Mouse (Mus musculus) cerebellum, adult 18-20 months (tissue): Measurements from ENCODE around the gene Flt3l.
"Not testable (repeated sequence)": the region's sequence is repeated elsewhere in the genome, so short reads cannot be mapped to it uniquely, and the experiment has no call there.

Experiments used
- DNase-seq, 2 experiments: peaks; one replicate each; pipeline ENCODE4 v3.0.0; 2021

Flt3l gene

GRCm38 (mm10) chr7:45162996-45163615 lies 26.9 kb upstream of the Flt3l start:
- DNase-seq = peak in 1 of 2 experiments; percentile 39

DNA sequence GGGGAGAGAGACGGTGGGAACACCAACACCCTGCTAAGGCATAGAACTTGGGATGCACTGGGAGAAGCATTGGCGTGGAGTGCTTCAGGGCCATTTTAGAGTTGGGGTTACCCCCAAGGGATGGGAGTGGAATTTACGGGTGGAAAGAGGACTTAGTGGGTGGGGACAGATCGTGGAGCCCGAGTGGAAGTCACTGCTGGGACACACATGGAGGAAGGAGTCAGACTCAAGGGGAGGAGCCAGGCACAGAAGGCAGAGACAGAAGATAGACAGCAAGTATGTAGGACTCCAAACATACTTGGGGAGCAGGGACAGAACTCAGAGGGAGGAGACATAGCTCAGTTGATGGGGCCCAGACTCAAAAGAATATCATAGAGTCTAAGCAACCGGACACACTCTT lies 26.3 kb upstream of the Flt3l start:
- peak in 1 of 2 experiments; percentile 61 for DNase-seq

GRCm38 (mm10) chr7:45161612-45162473 lies 25.6 kb upstream of the Flt3l start:
- peak; percentile 97 to 99 for DNase-seq

GRCm38 (mm10) chr7:45160866-45161265 lies 24.6 kb upstream of the Flt3l start:
- DNase-seq = peak in 1 of 2 experiments; percentile 15

DNA sequence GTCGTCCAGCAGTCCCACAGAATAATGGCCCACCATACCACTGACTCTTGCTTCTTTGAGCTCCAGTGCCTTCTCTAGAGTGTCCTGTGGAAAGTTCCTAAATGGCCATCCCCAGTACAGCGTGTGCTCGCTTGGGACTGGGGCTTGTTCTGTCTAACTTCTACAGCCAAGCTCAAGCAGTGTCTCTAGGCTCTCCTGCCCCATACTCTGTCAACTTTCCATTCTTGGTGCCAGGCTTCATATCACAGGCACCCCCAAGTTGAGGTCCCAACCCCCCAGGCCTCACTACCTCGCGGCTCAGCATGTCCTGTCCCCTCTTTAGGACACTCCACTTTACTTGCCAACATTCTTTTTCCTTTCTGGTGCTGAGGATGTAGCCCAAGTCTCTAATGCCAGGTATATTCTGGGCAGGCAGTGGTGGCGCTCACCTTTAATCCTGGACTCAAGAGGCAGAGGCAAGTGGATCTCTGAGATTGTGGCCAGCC lies 24.1 kb upstream of the Flt3l start:
- no peak for DNase-seq

- DNase-seq = peak in 1 of 2 experiments; percentile 18
These were observed 22.8 kb upstream of the Flt3l start for GRCm38 (mm10) chr7:45158991-45159390.

- DNase-seq = no peak
These were observed 21.2 kb upstream of the Flt3l start for GRCm38 (mm10) chr7:45157459-45157858.

GRCm38 (mm10) chr7:45156206-45156605 lies 20.0 kb upstream of the Flt3l start:
- DNase-seq = no peak

GRCm38 (mm10) chr7:45155590-45155989 lies 19.4 kb upstream of the Flt3l start:
- no peak for DNase-seq

DNA sequence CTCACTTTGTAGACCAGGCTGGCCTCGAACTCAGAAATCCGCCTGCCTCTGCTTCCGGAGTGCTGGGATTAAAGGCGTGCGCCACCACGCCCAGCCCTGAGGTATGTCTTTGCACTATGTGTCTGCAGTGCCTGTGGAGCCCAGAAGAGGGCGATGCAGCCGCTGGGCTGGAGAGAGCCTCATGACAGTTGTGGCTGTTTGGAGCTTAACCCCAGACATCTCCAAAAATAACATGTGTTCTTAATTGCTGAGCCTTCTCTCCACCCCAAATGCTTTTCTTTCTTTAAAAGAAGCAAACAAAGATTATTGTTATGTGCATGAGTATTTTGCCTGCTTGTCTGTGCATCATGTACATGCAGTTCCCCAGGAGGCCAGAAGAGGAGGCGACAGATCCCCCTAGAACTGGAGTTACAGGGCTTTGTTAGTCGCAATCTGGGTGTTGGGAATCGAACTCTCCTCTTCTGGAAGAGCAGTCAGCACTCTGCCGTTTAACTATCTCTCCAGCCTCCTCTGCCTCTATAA lies 18.8 kb upstream of the Flt3l start:
- DNase-seq = peak; percentile 66 to 70

GRCm38 (mm10) chr7:45154096-45154992 lies 18.1 kb upstream of the Flt3l start, which contains the start of the genes Pih1d1 and Aldh16a1:
Pih1d1 (plus strand) TSS chr7:45154303.
Aldh16a1 (minus strand) TSS chr7:45154584.
- DNase-seq = peak; percentile 97 to 99

- DNase-seq = no peak
These were observed 17.4 kb upstream of the Flt3l start for GRCm38 (mm10) chr7:45153586-45153985.

DNA sequence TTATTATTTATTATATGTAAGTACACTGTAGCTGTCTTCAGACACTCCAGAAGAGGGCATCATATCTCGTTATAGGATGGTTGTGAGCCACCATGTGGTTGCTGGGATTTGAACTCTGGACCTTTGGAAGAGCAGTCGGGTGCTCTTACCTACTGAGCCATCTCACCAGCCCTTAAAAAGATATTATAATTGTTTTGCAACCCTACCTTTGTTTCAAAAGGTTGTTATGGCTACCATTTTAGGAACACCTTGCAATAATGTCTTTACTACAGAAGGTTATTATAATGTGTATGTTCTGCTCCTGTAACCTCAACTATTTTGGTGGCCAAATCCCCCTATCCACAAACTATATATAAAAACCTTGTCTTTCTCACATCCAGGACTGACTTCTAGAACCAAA lies 16.8 kb upstream of the Flt3l start:
- not testable (repeated sequence) for DNase-seq

- no peak for DNase-seq
These were observed 15.1 kb upstream of the Flt3l start for GRCm38 (mm10) chr7:45151303-45151702.

DNA sequence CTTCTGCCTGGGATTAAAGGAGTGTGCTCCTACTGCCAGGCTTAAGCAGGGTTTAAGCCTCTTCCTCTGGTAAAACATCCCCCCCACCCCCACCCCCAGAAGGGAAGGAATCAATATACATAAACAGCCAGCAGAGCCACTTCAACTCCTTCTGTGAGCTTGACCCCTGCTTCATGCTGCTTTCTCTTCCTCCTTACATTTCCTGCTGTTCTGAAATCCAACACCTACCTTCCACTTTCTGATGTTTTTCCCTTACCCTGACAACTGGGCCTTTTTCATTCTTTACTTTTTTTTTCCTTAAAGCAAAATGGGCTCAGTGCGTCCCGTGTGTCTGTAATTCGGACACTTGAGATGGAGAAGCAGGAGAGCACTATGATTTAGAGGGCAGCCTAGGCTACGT lies 14.1 kb upstream of the Flt3l start:
- DNase-seq = no peak

DNA sequence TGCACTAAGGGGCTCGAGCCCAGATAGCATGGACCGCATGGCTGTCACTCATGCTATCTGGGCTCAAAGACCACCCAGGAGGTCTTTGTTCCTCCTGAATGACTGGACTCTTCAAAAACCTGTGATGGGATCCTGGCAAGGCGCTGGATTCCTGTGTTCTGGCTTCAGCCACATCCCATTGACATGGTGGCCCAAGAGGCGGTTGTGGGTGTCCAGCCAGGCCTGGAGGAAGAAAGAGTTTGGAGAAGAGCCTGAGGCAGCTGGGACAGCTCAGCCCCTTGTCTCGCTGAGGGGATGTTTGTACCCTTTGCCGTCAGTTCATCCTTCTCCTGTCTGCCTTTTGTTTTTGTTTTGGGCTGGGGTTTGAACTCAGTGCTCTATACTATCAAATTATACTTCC lies 13.3 kb upstream of the Flt3l start:
- no peak for DNase-seq

DNA sequence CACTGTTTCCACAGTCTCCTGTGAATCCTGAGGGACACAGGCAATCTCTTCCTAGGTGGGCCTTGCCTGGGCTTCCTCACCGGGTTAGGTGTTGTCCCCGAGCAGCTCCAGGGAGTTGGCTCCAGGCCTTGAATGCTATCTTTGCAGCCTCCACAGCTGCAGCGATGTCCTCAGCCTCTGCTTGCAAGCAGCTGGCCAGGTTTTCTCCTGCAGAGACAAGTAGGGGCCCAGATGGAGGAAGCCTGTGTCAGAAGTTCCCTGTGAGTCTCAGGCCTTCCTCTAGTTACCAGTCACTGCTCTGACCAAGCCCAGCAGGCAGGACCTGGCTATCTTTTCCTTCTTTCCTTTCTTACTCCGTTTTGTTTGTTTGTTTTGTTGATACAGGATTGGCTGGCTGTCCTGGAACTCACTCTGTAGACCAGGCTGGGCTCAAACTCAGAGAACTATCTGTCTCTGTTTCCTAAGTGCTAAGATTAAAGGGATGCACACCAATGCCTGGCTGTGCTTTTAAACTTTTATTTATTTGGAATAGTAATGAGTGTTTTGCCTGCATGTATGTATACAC lies 12.4 kb upstream of the Flt3l start:
- DNase-seq = no peak

DNA sequence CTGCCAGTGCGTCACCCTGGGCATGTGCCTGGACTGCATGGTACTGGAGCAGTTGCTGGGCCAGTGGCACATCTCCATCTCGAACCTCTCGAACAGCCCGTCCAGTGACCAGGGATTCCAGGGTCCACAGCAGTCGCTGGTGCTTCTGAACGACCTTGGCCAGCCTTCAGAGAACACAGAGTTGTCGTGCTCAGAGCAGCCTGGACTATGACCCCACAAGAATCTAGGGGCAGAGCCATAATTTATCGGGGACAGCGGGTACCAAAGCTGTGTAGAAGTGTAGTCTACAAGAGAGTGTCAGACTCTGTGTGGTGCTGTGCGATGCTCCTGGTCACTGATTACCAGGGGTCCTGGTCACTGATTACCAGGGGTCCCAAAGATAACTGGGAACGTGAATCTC lies 11.7 kb upstream of the Flt3l start:
- DNase-seq = no peak

DNA sequence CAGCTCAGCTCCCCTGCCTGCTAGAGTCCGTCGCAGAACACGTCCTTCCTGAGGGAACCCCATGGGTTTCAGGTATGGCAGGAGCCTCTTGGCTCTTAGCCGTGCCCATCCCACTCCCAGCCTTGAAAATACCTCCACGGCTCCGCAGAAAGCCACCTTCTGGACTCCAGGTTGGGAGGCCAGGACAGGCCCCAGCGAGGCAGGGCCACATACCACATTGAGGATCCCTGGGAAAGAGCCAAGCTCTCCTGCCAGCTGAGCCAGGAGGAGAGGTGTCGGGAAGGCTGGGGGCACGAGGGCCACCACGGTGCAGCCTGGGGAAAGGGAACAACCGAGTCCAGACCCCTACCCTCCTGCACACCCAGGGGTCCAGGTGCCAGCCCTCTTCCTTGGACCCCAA lies 11.0 kb upstream of the Flt3l start:
- no peak for DNase-seq

DNA sequence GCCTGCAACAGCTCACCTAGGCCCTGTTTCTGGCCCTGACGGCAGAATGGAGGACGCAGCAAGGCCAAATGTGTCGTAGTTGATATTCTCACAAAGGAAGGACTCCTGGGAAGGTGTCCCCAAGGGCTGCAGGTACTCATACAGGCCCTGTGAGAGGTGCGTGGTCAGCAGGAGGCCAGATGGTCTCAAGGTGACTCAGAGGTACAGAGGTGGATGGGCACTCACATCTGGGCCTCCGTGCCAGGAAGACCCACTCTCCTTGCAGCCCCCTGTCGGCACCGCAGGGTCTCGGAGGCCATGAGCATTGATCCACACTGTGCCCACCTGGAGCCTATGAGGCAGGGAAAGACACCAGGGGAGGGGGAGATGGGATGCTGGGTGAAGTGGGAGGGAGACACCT lies 9.2 kb upstream of the Flt3l start:
- no peak for DNase-seq

- DNase-seq = no peak
These were observed 8.3 kb upstream of the Flt3l start for GRCm38 (mm10) chr7:45144368-45145174.
